Mouse (Mus musculus): ENCODE measurements around the gene Dctn2.

DNA sequence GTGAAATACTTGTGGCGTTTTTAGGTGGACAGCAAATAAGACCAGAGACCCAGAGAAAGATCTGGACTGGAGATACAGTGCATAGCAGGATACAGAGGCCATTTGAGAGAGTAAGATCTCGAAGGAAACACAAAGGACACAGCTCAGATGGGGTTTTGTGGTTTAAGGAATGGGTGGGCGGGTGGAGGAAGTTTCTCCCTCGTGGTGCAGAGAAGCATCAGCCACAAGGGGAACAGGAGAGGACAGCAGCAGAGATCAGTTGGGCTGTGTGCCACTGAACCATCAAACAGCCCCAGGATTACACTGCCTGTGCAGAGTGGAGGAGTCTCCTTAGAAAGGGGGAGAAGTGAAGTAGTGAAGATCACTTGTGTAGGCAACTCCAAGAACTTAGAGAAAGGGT is 51.8 kb downstream of the Dctn2 start:
- TF ChIP-seq POLR2A (IDR thresholded peaks at IDR 0.05; ENCODE audit: control insufficient read depth, extremely low read depth, insufficient read depth, low read length, poor library complexity) (no peak), CTCF (IDR thresholded peaks at IDR 0.05; ENCODE audit: borderline replicate concordance, control insufficient read depth, extremely low read depth, insufficient read depth, low read length, poor library complexity) (no peak)

All from thymus, adult 2 months (tissue).